Mouse (Mus musculus): ENCODE results near the gene Stk26. TPM values are rescaled to one million over a fixed set of nuclear protein-coding genes. Genes with fewer than 3 reads are reported as not detected.

Gene Stk26
- polyA plus RNA-seq, 1 experiment from 2014 or later, result 2.6 TPM

GRCm38 (mm10) chrX:50850428-50851184, 9.8 kb downstream of the Stk26 start:
- no peak overlapping the region for H3K9ac ChIP-seq
- H3K27ac ChIP-seq, result no peak overlapping the region
- H3K4me1 ChIP-seq, result no peaks in the 10 kb centered on the region
- no peaks in the 10 kb centered on the region for H3K9me3 ChIP-seq
- no peaks in the 10 kb centered on the region for H3K36me3 ChIP-seq (replicated peaks)
- WGBS, result 79% methylated on average over 6 of the region's 6 CpGs
- H3K4me2 ChIP-seq, result no peak overlapping the region
- no peaks in the 10 kb centered on the region for H3K27me3 ChIP-seq
- H3K4me3 ChIP-seq (replicated peaks), result no peak overlapping the region
- ATAC-seq (ENCODE audit: low FRiP score), result no peak

GRCm38 (mm10) chrX:50863771-50864170, 22.9 kb downstream of the Stk26 start:
- no peaks in the 10 kb centered on the region for H3K27me3 ChIP-seq
- H3K4me3 ChIP-seq (replicated peaks), result no peak overlapping the region
- H3K36me3 ChIP-seq (replicated peaks), result no peaks in the 10 kb centered on the region
- no peak overlapping the region for H3K9ac ChIP-seq
- 77% methylated on average over 2 of the region's 2 CpGs for WGBS
- no peak overlapping the region for H3K4me2 ChIP-seq
- no peak for ATAC-seq (ENCODE audit: low FRiP score)
- H3K4me1 ChIP-seq, result no peaks in the 10 kb centered on the region
- no peak overlapping the region for H3K27ac ChIP-seq
- H3K9me3 ChIP-seq, result no peaks in the 10 kb centered on the region

- no peak for ATAC-seq (ENCODE audit: low FRiP score)
- 82% methylated on average over 5 of the region's 5 CpGs for WGBS
- Histone ChIP-seq H3K4me2 (no peak overlapping the region), H3K9me3 (no peaks in the 10 kb centered on the region), H3K4me1 (no peaks in the 10 kb centered on the region), H3K9ac (no peak overlapping the region), H3K4me3 (replicated peaks) (no peak overlapping the region), H3K36me3 (replicated peaks) (no peaks in the 10 kb centered on the region), H3K27ac (no peak overlapping the region), H3K27me3 (no peaks in the 10 kb centered on the region)
Observed at GRCm38 (mm10) chrX:50864734-50865133, 23.9 kb downstream of the Stk26 start.

GRCm38 (mm10) chrX:50874246-50875002, 33.6 kb downstream of the Stk26 start:
- Histone ChIP-seq H3K9ac (no peak overlapping the region), H3K4me2 (no peak overlapping the region), H3K36me3 (replicated peaks) (no peaks in the 10 kb centered on the region), H3K9me3 (no peaks in the 10 kb centered on the region), H3K4me3 (replicated peaks) (no peak overlapping the region), H3K27ac (no peak overlapping the region), H3K4me1 (no peaks in the 10 kb centered on the region), H3K27me3 (no peaks in the 10 kb centered on the region)
- ATAC-seq (ENCODE audit: low FRiP score), result no peak
- WGBS, result 88% methylated on average over 6 of the region's 6 CpGs

- H3K36me3 ChIP-seq (replicated peaks), result no peaks in the 10 kb centered on the region
- H3K27me3 ChIP-seq, result no peaks in the 10 kb centered on the region
- no peak overlapping the region for H3K27ac ChIP-seq
- H3K4me2 ChIP-seq, result no peak overlapping the region
- WGBS, result 87% methylated on average over 2 of the region's 2 CpGs
- H3K4me1 ChIP-seq, result no peaks in the 10 kb centered on the region
- H3K9me3 ChIP-seq, result no peaks in the 10 kb centered on the region
- no peak for ATAC-seq (ENCODE audit: low FRiP score)
- no peak overlapping the region for H3K4me3 ChIP-seq (replicated peaks)
- H3K9ac ChIP-seq, result no peak overlapping the region
Observed at GRCm38 (mm10) chrX:50887999-50888398, 47.2 kb downstream of the Stk26 start.

GRCm38 (mm10) chrX:50903497-50903896, 62.6 kb downstream of the Stk26 start:
- Histone ChIP-seq H3K27ac (no peak overlapping the region), H3K4me1 (no peaks in the 10 kb centered on the region), H3K9ac (no peak overlapping the region), H3K9me3 (no peaks in the 10 kb centered on the region), H3K4me2 (no peak overlapping the region), H3K4me3 (replicated peaks) (no peak overlapping the region), H3K36me3 (replicated peaks) (no peaks in the 10 kb centered on the region), H3K27me3 (no peaks in the 10 kb centered on the region)
- 86% methylated on average over 3 of the region's 3 CpGs for WGBS
- no peak for ATAC-seq (ENCODE audit: low FRiP score)

GRCm38 (mm10) chrX:50909915-50910314, 69.1 kb downstream of the Stk26 start:
- ATAC-seq (ENCODE audit: low FRiP score), result no peak
- Histone ChIP-seq H3K27ac (no peak overlapping the region), H3K4me3 (replicated peaks) (no peak overlapping the region), H3K9ac (no peak overlapping the region), H3K4me2 (no peak overlapping the region), H3K4me1 (no peaks in the 10 kb centered on the region), H3K9me3 (no peaks in the 10 kb centered on the region), H3K27me3 (no peaks in the 10 kb centered on the region), H3K36me3 (replicated peaks) (no peaks in the 10 kb centered on the region)
- 88% methylated on average over 5 of the region's 5 CpGs for WGBS

GRCm38 (mm10) chrX:50917389-50917788, 76.5 kb downstream of the Stk26 start:
- ATAC-seq (ENCODE audit: low FRiP score), result no peak
- H3K9ac ChIP-seq, result no peak overlapping the region
- H3K27me3 ChIP-seq, result no peaks in the 10 kb centered on the region
- H3K4me1 ChIP-seq, result no peaks in the 10 kb centered on the region
- H3K9me3 ChIP-seq, result no peaks in the 10 kb centered on the region
- H3K4me2 ChIP-seq, result no peak overlapping the region
- 70% methylated on average over 3 of the region's 3 CpGs for WGBS
- H3K27ac ChIP-seq, result no peak overlapping the region
- H3K4me3 ChIP-seq (replicated peaks), result no peak overlapping the region
- H3K36me3 ChIP-seq (replicated peaks), result no peaks in the 10 kb centered on the region

GRCm38 (mm10) chrX:50918754-50919153, 77.9 kb downstream of the Stk26 start:
- 74% methylated on average over 3 of the region's 3 CpGs for WGBS
- Histone ChIP-seq H3K27ac (no peak overlapping the region), H3K4me1 (no peaks in the 10 kb centered on the region), H3K27me3 (no peaks in the 10 kb centered on the region), H3K36me3 (replicated peaks) (no peaks in the 10 kb centered on the region), H3K4me3 (replicated peaks) (no peak overlapping the region), H3K9me3 (no peaks in the 10 kb centered on the region), H3K9ac (no peak overlapping the region), H3K4me2 (no peak overlapping the region)
- ATAC-seq (ENCODE audit: low FRiP score), result no peak

- Histone ChIP-seq H3K4me2 (no peak overlapping the region), H3K4me3 (replicated peaks) (no peak overlapping the region), H3K27me3 (no peaks in the 10 kb centered on the region), H3K9me3 (no peaks in the 10 kb centered on the region), H3K27ac (no peak overlapping the region), H3K4me1 (no peaks in the 10 kb centered on the region), H3K9ac (no peak overlapping the region), H3K36me3 (replicated peaks) (no peaks in the 10 kb centered on the region)
- WGBS, result 50% methylated on average over 17 of the region's 18 CpGs
- ATAC-seq (ENCODE audit: low FRiP score), result no peak
Observed at GRCm38 (mm10) chrX:50924629-50925364, 84.0 kb downstream of the Stk26 start.

- Histone ChIP-seq H3K9ac (no peak overlapping the region), H3K4me2 (no peak overlapping the region), H3K36me3 (replicated peaks) (no peaks in the 10 kb centered on the region), H3K27me3 (no peaks in the 10 kb centered on the region), H3K4me3 (replicated peaks) (no peak overlapping the region), H3K27ac (no peak overlapping the region), H3K9me3 (no peaks in the 10 kb centered on the region), H3K4me1 (no peaks in the 10 kb centered on the region)
- no peak for ATAC-seq (ENCODE audit: low FRiP score)
- WGBS, result 75% methylated on average over 10 of the region's 10 CpGs
Observed at GRCm38 (mm10) chrX:50926893-50927545, 86.2 kb downstream of the Stk26 start.

- ATAC-seq (ENCODE audit: low FRiP score), result no peak
- WGBS, result 47% methylated on average over 3 of the region's 3 CpGs
- H3K27me3 ChIP-seq, result no peaks in the 10 kb centered on the region
- H3K4me1 ChIP-seq, result no peaks in the 10 kb centered on the region
- H3K4me3 ChIP-seq (replicated peaks), result no peak overlapping the region
- H3K9me3 ChIP-seq, result no peaks in the 10 kb centered on the region
- no peak overlapping the region for H3K4me2 ChIP-seq
- no peak overlapping the region for H3K9ac ChIP-seq
- no peak overlapping the region for H3K27ac ChIP-seq
- no peaks in the 10 kb centered on the region for H3K36me3 ChIP-seq (replicated peaks)
Observed at GRCm38 (mm10) chrX:50930309-50930708, 89.5 kb downstream of the Stk26 start.

All from forebrain, embryonic 12.5 days (tissue).